Mouse (Mus musculus): Measurements from ENCODE around the gene Msn. TPM values are rescaled to one million over a fixed set of nuclear protein-coding genes. Genes with fewer than 3 reads are reported as not detected.

The Msn gene
- total RNA-seq (2021) (100 to 1,000 TPM; 108 to 112 TPM), polyA plus RNA-seq (2012; rRNA removed) (91.3 and 145 TPM in 2 replicates)
- long read RNA-seq, transcript Msn-201 (13 exons, 3,842 nt) = major isoform, 154 of 169 reads
- long read RNA-seq, partial matches to known transcripts = 12 of 169 reads
- long read RNA-seq, other reads (novel, unspliced or antisense) = 3 of 169 reads

- 20% methylated on average over 42 of the region's 44 CpGs for WGBS
Observed at GRCm38 (mm10) chrX:96095509-96096499, at the start of gene Msn. Msn (plus strand) TSS chrX:96096042.

GRCm38 (mm10) chrX:96052798-96053197 is 43.0 kb upstream of the Msn start:
- 18% methylated on average over 1 of the region's 1 CpGs for WGBS
- Histone ChIP-seq H3K79me2 (replicated peaks; ENCODE audit: control insufficient read depth, insufficient read depth, low read length) (no peaks in the 10 kb centered on the region), H3K27me3 (ENCODE audit: control insufficient read depth, insufficient read depth, low read length) (no peaks in the 10 kb centered on the region), H3K9ac (ENCODE audit: low read depth, low read length) (no peak overlapping the region), H3K4me3 (no peak overlapping the region), H3K4me1 (ENCODE audit: control insufficient read depth, insufficient read depth, low read length) (no peaks in the 10 kb centered on the region; the same call in 1 of the 2 replicates), H3K36me3 (ENCODE audit: control insufficient read depth, insufficient read depth, low read length) (no peaks in the 10 kb centered on the region), H3K27ac (peak overlapping the region; percentile 72)
- peak; percentile 48 to 69 for DNase-seq
- TF ChIP-seq CTCF (IDR thresholded peaks at IDR 0.05) (no peak), EP300 (IDR thresholded peaks at IDR 0.05; ENCODE audit: insufficient read depth, low read depth, low read length) (no peak), POLR2A (IDR thresholded peaks at IDR 0.05; ENCODE audit: insufficient read depth, low read depth, low read length) (no peak)
- intact Hi-C loops (cut with DNase I) = loop anchor here (2.0 kb wide), 2 partner anchors 42 to 78 kb away; no protein-coding TSS in a partner anchor

More at GRCm38 (mm10) chrX:96095509-96096499, at the start of gene Msn:
- intact Hi-C loops (cut with DNase I) = loop anchor here (1.0 to 2.0 kb wide), 4 partner anchors 34 to 69 kb away; no protein-coding TSS in a partner anchor
- DNase-seq = peak; percentile 83 to 89
- Histone ChIP-seq H3K27me3 (ENCODE audit: control insufficient read depth, insufficient read depth, low read length) (no peaks in the 10 kb centered on the region), H3K4me3 (peak within 1 kb of the TSS; percentile 60), H3K27ac (peak within 1 kb of the TSS; percentile 95), H3K9ac (ENCODE audit: low read depth, low read length) (peak within 1 kb of the TSS; percentile 87), H3K4me1 (ENCODE audit: control insufficient read depth, insufficient read depth, low read length) (peaks cover 4% of the 10 kb centered on the region), H3K36me3 (ENCODE audit: control insufficient read depth, insufficient read depth, low read length) (peaks cover 13% of the 10 kb centered on the region), H3K79me2 (replicated peaks; ENCODE audit: control insufficient read depth, insufficient read depth, low read length) (peaks cover 2% of the 10 kb centered on the region)
- TF ChIP-seq CTCF (IDR thresholded peaks at IDR 0.05) (no peak), POLR2A (IDR thresholded peaks at IDR 0.05; ENCODE audit: insufficient read depth, low read depth, low read length) (peak; percentile 84)

GRCm38 (mm10) chrX:96077747-96078146 is 18.1 kb upstream of the Msn start:
- DNase-seq = peak in 1 of 2 experiments; percentile 17
- TF ChIP-seq POLR2A (IDR thresholded peaks at IDR 0.05; ENCODE audit: insufficient read depth, low read depth, low read length) = no peak
- TF ChIP-seq EP300 (IDR thresholded peaks at IDR 0.05; ENCODE audit: insufficient read depth, low read depth, low read length) = no peak
- TF ChIP-seq CTCF (IDR thresholded peaks at IDR 0.05) = no peak
- intact Hi-C loops (cut with DNase I) = no loop called here

GRCm38 (mm10) chrX:96086259-96086658 is 9.6 kb upstream of the Msn start:
- Histone ChIP-seq H3K4me1 (ENCODE audit: control insufficient read depth, insufficient read depth, low read length) (no peaks in the 10 kb centered on the region), H3K4me3 (no peak overlapping the region), H3K36me3 (ENCODE audit: control insufficient read depth, insufficient read depth, low read length) (no peaks in the 10 kb centered on the region), H3K79me2 (replicated peaks; ENCODE audit: control insufficient read depth, insufficient read depth, low read length) (no peaks in the 10 kb centered on the region), H3K27me3 (ENCODE audit: control insufficient read depth, insufficient read depth, low read length) (no peaks in the 10 kb centered on the region), H3K27ac (no peak overlapping the region), H3K9ac (ENCODE audit: low read depth, low read length) (no peak overlapping the region)
- TF ChIP-seq POLR2A (IDR thresholded peaks at IDR 0.05; ENCODE audit: insufficient read depth, low read depth, low read length) (no peak), CTCF (IDR thresholded peaks at IDR 0.05) (no peak)
- no peak for DNase-seq
- intact Hi-C loops (cut with DNase I) = no loop called here
- WGBS = 46% methylated on average over 2 of the region's 2 CpGs

More at GRCm38 (mm10) chrX:96077747-96078146, 18.1 kb upstream of the Msn start:
- Histone ChIP-seq H3K9ac (ENCODE audit: low read depth, low read length) (no peak overlapping the region), H3K4me1 (ENCODE audit: control insufficient read depth, insufficient read depth, low read length) (no peaks in the 10 kb centered on the region), H3K79me2 (replicated peaks; ENCODE audit: control insufficient read depth, insufficient read depth, low read length) (no peaks in the 10 kb centered on the region), H3K27me3 (ENCODE audit: control insufficient read depth, insufficient read depth, low read length) (no peaks in the 10 kb centered on the region), H3K4me3 (no peak overlapping the region), H3K36me3 (ENCODE audit: control insufficient read depth, insufficient read depth, low read length) (no peaks in the 10 kb centered on the region), H3K27ac (no peak overlapping the region)

- TF ChIP-seq EP300 (IDR thresholded peaks at IDR 0.05; ENCODE audit: insufficient read depth, low read depth, low read length) = 0 out of 2 replicates have a peak, but pooled peaks have one; percentile 44
- TF ChIP-seq CTCF (IDR thresholded peaks at IDR 0.05) = no peak
- peak; percentile 40; the same call in 1 of the 2 replicates for TF ChIP-seq POLR2A (IDR thresholded peaks at IDR 0.05; ENCODE audit: insufficient read depth, low read depth, low read length)
- Histone ChIP-seq H3K27ac (peak overlapping the region; percentile 95), H3K4me1 (ENCODE audit: control insufficient read depth, insufficient read depth, low read length) (peaks cover 4% of the 10 kb centered on the region), H3K27me3 (ENCODE audit: control insufficient read depth, insufficient read depth, low read length) (no peaks in the 10 kb centered on the region), H3K4me3 (peak overlapping the region; percentile 60), H3K9ac (ENCODE audit: low read depth, low read length) (peak overlapping the region; percentile 87), H3K36me3 (ENCODE audit: control insufficient read depth, insufficient read depth, low read length) (peaks cover 13% of the 10 kb centered on the region), H3K79me2 (replicated peaks; ENCODE audit: control insufficient read depth, insufficient read depth, low read length) (peaks cover 2% of the 10 kb centered on the region)
- intact Hi-C loops (cut with DNase I) = loop anchor here (1.0 to 2.0 kb wide), 3 partner anchors 34 to 70 kb away; no protein-coding TSS in a partner anchor
- 12% methylated on average over 15 of the region's 15 CpGs for WGBS
- DNase-seq = peak; percentile 52 to 67
Observed at GRCm38 (mm10) chrX:96096513-96097210, 820 bp downstream of the Msn start.
